Mouse (Mus musculus): ENCODE results near the gene Sox10. TPM values are rescaled to one million over a fixed set of nuclear protein-coding genes. Genes with fewer than 3 reads are reported as not detected.

Sox10 gene
- polyA plus RNA-seq, 1 experiment from 2014 or later, result 17.2 TPM

DNA sequence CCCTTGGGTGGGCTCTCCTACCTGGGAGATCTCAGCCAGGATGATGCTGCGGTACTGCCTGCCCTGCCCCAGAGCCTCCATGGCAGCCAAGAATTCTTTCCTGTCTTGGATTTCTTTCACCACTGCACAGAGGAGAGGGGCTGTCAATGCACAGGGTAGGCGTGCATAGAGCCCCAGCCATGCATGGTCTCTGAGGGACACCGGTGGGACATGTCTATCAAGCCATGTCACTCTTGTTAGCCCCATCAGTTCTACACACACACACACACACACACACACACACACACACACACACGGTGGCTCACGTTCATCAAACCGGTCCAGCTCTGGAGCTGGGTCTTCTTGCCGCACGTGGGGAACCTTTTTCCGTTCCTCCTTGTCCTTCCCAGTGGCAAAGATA is 29.7 kb downstream of the Sox10 start:
- WGBS, result 77% methylated on average over 9 of the region's 9 CpGs
- no peak overlapping the region for H3K4me3 ChIP-seq (ENCODE audit: low read depth, low read length)
- peaks cover 36% of the 10 kb centered on the region for H3K36me3 ChIP-seq (ENCODE audit: control insufficient read depth, insufficient read depth, low read length)
- H3K9me3 ChIP-seq (ENCODE audit: control insufficient read depth, low read length), result no peaks in the 10 kb centered on the region
- H3K27ac ChIP-seq (ENCODE audit: low read depth), result no peak overlapping the region
- H3K4me2 ChIP-seq (ENCODE audit: low read length), result no peak overlapping the region
- DNase-seq (ENCODE audit: low spot score), result no peak
- no peak for ATAC-seq (replicated peaks; ENCODE audit: low FRiP score, low TSS enrichment, low read depth)
- H3K27me3 ChIP-seq (replicated peaks; ENCODE audit: control insufficient read depth, insufficient read depth, low read length), result no peaks in the 10 kb centered on the region
- H3K4me1 ChIP-seq (replicated peaks; ENCODE audit: control insufficient read depth, insufficient read depth, low read length), result no peaks in the 10 kb centered on the region; the same call in 1 of the 2 replicates
- H3K9ac ChIP-seq (ENCODE audit: low read length), result no peak overlapping the region

GRCm38 (mm10) chr15:79134496-79135270 is 30.4 kb downstream of the Sox10 start:
- Histone ChIP-seq H3K4me3 (ENCODE audit: low read depth, low read length) (no peak overlapping the region), H3K27me3 (replicated peaks; ENCODE audit: control insufficient read depth, insufficient read depth, low read length) (no peaks in the 10 kb centered on the region), H3K36me3 (ENCODE audit: control insufficient read depth, insufficient read depth, low read length) (peaks cover 42% of the 10 kb centered on the region), H3K4me1 (replicated peaks; ENCODE audit: control insufficient read depth, insufficient read depth, low read length) (no peaks in the 10 kb centered on the region), H3K9me3 (ENCODE audit: control insufficient read depth, low read length) (no peaks in the 10 kb centered on the region), H3K27ac (ENCODE audit: low read depth) (no peak overlapping the region), H3K9ac (ENCODE audit: low read length) (no peak overlapping the region), H3K4me2 (ENCODE audit: low read length) (no peak overlapping the region)
- WGBS, result 87% methylated on average over 9 of the region's 9 CpGs
- ATAC-seq (replicated peaks; ENCODE audit: low FRiP score, low TSS enrichment, low read depth), result no peak
- DNase-seq (ENCODE audit: low spot score), result no peak

DNA sequence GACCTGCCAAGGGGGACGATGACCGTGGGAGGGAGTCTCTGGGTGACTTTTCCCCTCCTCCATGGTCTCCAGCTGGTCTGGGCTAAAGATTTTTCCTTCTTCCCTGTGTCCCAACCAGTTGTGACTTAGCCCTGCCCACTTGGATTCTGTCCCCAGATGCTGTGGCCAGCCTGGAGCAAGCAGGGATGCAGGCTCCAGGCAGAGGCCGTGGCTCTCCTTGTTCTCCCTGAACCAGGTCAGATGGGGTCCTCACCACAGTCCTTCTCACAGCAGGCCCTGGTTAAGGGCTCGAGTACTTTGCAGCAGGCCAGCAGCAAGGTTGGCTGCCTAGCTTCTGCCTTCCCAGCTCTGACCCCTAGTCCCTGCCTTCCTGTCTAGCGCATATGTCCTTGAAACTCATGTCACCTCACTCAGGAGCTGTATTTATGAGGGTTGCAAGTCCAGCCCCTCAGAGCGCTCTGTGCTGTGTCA is 31.8 kb downstream of the Sox10 start:
- no peaks in the 10 kb centered on the region for H3K4me1 ChIP-seq (replicated peaks; ENCODE audit: control insufficient read depth, insufficient read depth, low read length)
- H3K27ac ChIP-seq (ENCODE audit: low read depth), result no peak overlapping the region
- 82% methylated on average over 6 of the region's 6 CpGs for WGBS
- DNase-seq (ENCODE audit: low spot score), result no peak
- no peaks in the 10 kb centered on the region for H3K27me3 ChIP-seq (replicated peaks; ENCODE audit: control insufficient read depth, insufficient read depth, low read length)
- H3K36me3 ChIP-seq (ENCODE audit: control insufficient read depth, insufficient read depth, low read length), result peaks cover 48% of the 10 kb centered on the region
- H3K9ac ChIP-seq (ENCODE audit: low read length), result no peak overlapping the region
- no peaks in the 10 kb centered on the region for H3K9me3 ChIP-seq (ENCODE audit: control insufficient read depth, low read length)
- H3K4me3 ChIP-seq (ENCODE audit: low read depth, low read length), result no peak overlapping the region
- no peak overlapping the region for H3K4me2 ChIP-seq (ENCODE audit: low read length)
- no peak for ATAC-seq (replicated peaks; ENCODE audit: low FRiP score, low TSS enrichment, low read depth)

GRCm38 (mm10) chr15:79131442-79131841 is 33.6 kb downstream of the Sox10 start:
- Histone ChIP-seq H3K9me3 (ENCODE audit: control insufficient read depth, low read length) (no peaks in the 10 kb centered on the region), H3K4me1 (replicated peaks; ENCODE audit: control insufficient read depth, insufficient read depth, low read length) (no peaks in the 10 kb centered on the region), H3K4me2 (ENCODE audit: low read length) (no peak overlapping the region), H3K36me3 (ENCODE audit: control insufficient read depth, insufficient read depth, low read length) (peaks cover 63% of the 10 kb centered on the region), H3K27me3 (replicated peaks; ENCODE audit: control insufficient read depth, insufficient read depth, low read length) (no peaks in the 10 kb centered on the region), H3K27ac (ENCODE audit: low read depth) (no peak overlapping the region), H3K9ac (ENCODE audit: low read length) (no peak overlapping the region), H3K4me3 (ENCODE audit: low read depth, low read length) (no peak overlapping the region)
- ATAC-seq (replicated peaks; ENCODE audit: low FRiP score, low TSS enrichment, low read depth) (no peak), DNase-seq (ENCODE audit: low spot score) (no peak)
- 68% methylated on average over 7 of the region's 7 CpGs for WGBS

GRCm38 (mm10) chr15:79130782-79131181 is 34.3 kb downstream of the Sox10 start:
- Histone ChIP-seq H3K4me3 (ENCODE audit: low read depth, low read length) (no peak overlapping the region), H3K9ac (ENCODE audit: low read length) (no peak overlapping the region), H3K27ac (ENCODE audit: low read depth) (no peak overlapping the region), H3K27me3 (replicated peaks; ENCODE audit: control insufficient read depth, insufficient read depth, low read length) (no peaks in the 10 kb centered on the region), H3K4me1 (replicated peaks; ENCODE audit: control insufficient read depth, insufficient read depth, low read length) (no peaks in the 10 kb centered on the region), H3K9me3 (ENCODE audit: control insufficient read depth, low read length) (no peaks in the 10 kb centered on the region), H3K4me2 (ENCODE audit: low read length) (no peak overlapping the region), H3K36me3 (ENCODE audit: control insufficient read depth, insufficient read depth, low read length) (peaks cover 69% of the 10 kb centered on the region)
- 82% methylated on average over 10 of the region's 10 CpGs for WGBS
- ATAC-seq (replicated peaks; ENCODE audit: low FRiP score, low TSS enrichment, low read depth) (no peak), DNase-seq (ENCODE audit: low spot score) (no peak)

- H3K27me3 ChIP-seq (replicated peaks; ENCODE audit: control insufficient read depth, insufficient read depth, low read length), result no peaks in the 10 kb centered on the region
- 73% methylated on average over 7 of the region's 7 CpGs for WGBS
- H3K9ac ChIP-seq (ENCODE audit: low read length), result no peak overlapping the region
- no peak overlapping the region for H3K4me3 ChIP-seq (ENCODE audit: low read depth, low read length)
- H3K9me3 ChIP-seq (ENCODE audit: control insufficient read depth, low read length), result no peaks in the 10 kb centered on the region
- ATAC-seq (replicated peaks; ENCODE audit: low FRiP score, low TSS enrichment, low read depth) (no peak), DNase-seq (ENCODE audit: low spot score) (no peak)
- H3K4me1 ChIP-seq (replicated peaks; ENCODE audit: control insufficient read depth, insufficient read depth, low read length), result no peaks in the 10 kb centered on the region
- no peak overlapping the region for H3K27ac ChIP-seq (ENCODE audit: low read depth)
- H3K4me2 ChIP-seq (ENCODE audit: low read length), result no peak overlapping the region
- H3K36me3 ChIP-seq (ENCODE audit: control insufficient read depth, insufficient read depth, low read length), result peaks cover 84% of the 10 kb centered on the region
Observed at GRCm38 (mm10) chr15:79129311-79129710, 35.7 kb downstream of the Sox10 start.

DNA sequence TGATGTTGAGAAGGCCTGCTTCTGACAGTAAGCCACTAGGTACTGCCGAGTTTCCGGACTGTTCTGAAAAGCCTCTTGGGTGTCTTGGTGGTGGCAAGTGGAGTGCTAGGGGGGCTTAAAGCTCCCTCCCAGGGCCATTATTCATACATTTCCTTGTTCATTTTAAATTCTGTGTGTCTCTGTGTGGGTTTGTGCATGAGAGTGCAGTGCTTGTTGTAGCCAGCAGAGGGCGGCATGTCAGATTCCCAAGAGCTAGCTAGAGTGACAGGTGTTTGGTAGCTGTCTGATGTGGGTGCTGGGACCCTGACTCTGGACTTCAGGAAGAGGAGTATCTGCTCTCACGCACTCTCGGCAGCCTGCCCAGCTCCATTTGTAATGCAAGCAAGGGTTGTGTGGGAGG is 36.8 kb downstream of the Sox10 start:
- no peak overlapping the region for H3K4me2 ChIP-seq (ENCODE audit: low read length)
- H3K4me3 ChIP-seq (ENCODE audit: low read depth, low read length), result no peak overlapping the region
- no peak for ATAC-seq (replicated peaks; ENCODE audit: low FRiP score, low TSS enrichment, low read depth)
- H3K27ac ChIP-seq (ENCODE audit: low read depth), result no peak overlapping the region
- 88% methylated on average over 5 of the region's 5 CpGs for WGBS
- H3K27me3 ChIP-seq (replicated peaks; ENCODE audit: control insufficient read depth, insufficient read depth, low read length), result no peaks in the 10 kb centered on the region
- H3K9me3 ChIP-seq (ENCODE audit: control insufficient read depth, low read length), result no peaks in the 10 kb centered on the region
- peaks cover 80% of the 10 kb centered on the region for H3K36me3 ChIP-seq (ENCODE audit: control insufficient read depth, insufficient read depth, low read length)
- DNase-seq (ENCODE audit: low spot score), result no peak
- no peak overlapping the region for H3K9ac ChIP-seq (ENCODE audit: low read length)
- no peaks in the 10 kb centered on the region for H3K4me1 ChIP-seq (replicated peaks; ENCODE audit: control insufficient read depth, insufficient read depth, low read length)

DNA sequence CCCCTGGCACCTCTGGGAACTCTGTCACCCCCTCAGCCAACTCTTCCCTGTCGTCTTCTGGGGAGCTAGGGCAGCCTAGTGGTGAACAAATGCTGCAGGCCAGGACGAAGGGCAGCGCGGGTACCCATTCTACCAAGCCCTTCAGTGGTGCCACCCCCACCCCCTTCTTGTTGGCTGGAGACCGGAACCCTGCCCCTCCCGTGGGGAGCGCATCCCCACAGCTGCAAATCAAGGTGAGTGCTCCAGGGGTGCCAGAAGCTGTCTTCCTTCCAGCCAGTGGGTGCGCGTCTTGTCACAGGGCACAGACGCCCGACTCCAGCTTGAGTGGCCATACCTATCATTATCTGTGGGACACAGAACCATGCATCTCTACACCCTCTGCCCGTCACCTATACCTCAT is 37.9 kb downstream of the Sox10 start:
- peaks cover 80% of the 10 kb centered on the region for H3K36me3 ChIP-seq (ENCODE audit: control insufficient read depth, insufficient read depth, low read length)
- 92% methylated on average over 12 of the region's 12 CpGs for WGBS

More for the DNA sequence above, 37.9 kb downstream of the Sox10 start:
- Histone ChIP-seq H3K4me3 (ENCODE audit: low read depth, low read length) (no peak overlapping the region), H3K27ac (ENCODE audit: low read depth) (no peak overlapping the region), H3K4me1 (replicated peaks; ENCODE audit: control insufficient read depth, insufficient read depth, low read length) (no peaks in the 10 kb centered on the region), H3K9ac (ENCODE audit: low read length) (no peak overlapping the region), H3K27me3 (replicated peaks; ENCODE audit: control insufficient read depth, insufficient read depth, low read length) (no peaks in the 10 kb centered on the region), H3K4me2 (ENCODE audit: low read length) (no peak overlapping the region), H3K9me3 (ENCODE audit: control insufficient read depth, low read length) (no peaks in the 10 kb centered on the region)
- ATAC-seq (replicated peaks; ENCODE audit: low FRiP score, low TSS enrichment, low read depth) (no peak), DNase-seq (ENCODE audit: low spot score) (no peak)

All from intestine, embryonic 14.5 days (tissue).